Comparison of ENCODE assay signal across 8 mouse cellular contexts in the genomic region with DNA sequence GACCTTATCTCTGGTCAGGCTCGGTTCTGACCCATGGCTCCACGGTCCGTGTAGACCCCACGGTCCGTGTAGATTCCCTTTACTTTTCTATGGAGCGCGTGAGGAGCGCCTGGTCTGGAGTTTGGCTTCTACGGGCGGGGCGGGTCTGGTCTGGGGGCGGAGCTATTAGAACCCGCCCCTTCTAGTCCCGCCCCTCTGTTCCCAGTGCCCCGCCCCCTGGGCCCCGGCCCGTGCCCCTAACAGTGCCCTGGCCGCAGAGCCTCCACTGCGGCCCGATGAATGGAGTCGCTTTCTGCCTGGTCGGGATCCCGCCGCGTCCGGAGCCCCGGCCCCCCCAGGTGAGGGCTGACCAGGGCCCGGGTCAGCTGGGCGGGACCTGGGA. TPM values are rescaled to one million over a fixed set of nuclear protein-coding genes. Genes with fewer than 3 reads are reported as not detected.
A peak's percentile ranks its signal among the peaks of the same experiment; 100 is the strongest.
DNase-seq lines count a peak whose midpoint lies in the region; ATAC-seq and TF ChIP-seq lines count a peak whose summit lies in the region.

A gene (plus strand): TSS at position 204 of the 382 bp plus-strand sequence.

- intact Hi-C loops in gastrocnemius, postnatal 14 days (cut with DNase I; ENCODE audit: low total_unique reads) = no loop called here

- peak within 1 kb of the TSS; percentile 56 for H3K9ac ChIP-seq in hindbrain, postnatal 0 days (replicated peaks; ENCODE audit: low read length)
- peak within 1 kb of the TSS; percentile 87 for H3K9ac ChIP-seq in limb, embryonic 15.5 days
- peak within 1 kb of the TSS; percentile 53 for H3K9ac ChIP-seq in midbrain, embryonic 16.5 days (ENCODE audit: low read depth, low read length)

- H3K4me3 ChIP-seq in hindbrain, postnatal 0 days (ENCODE audit: low read length) = peak within 1 kb of the TSS; percentile 43
- peak within 1 kb of the TSS; percentile 87 for H3K4me3 ChIP-seq in limb, embryonic 15.5 days
- H3K4me3 ChIP-seq in midbrain, embryonic 16.5 days (ENCODE audit: low read depth, low read length) = peak within 1 kb of the TSS; percentile 37

- ATAC-seq in hindbrain, postnatal 0 days = peak; percentile 74
- ATAC-seq in limb, embryonic 15.5 days (ENCODE audit: insufficient number of reproducible peaks, low FRiP score, low TSS enrichment, low read depth) = peak; percentile 79
- ATAC-seq in midbrain, embryonic 16.5 days = peak; percentile 44; the same call in 1 of the 2 replicates

- H3K4me2 ChIP-seq in hindbrain, postnatal 0 days (ENCODE audit: low read depth, low read length) = peak within 1 kb of the TSS; percentile 66
- peak within 1 kb of the TSS; percentile 85 for H3K4me2 ChIP-seq in limb, embryonic 15.5 days
- peak within 1 kb of the TSS; percentile 52 for H3K4me2 ChIP-seq in midbrain, embryonic 16.5 days (ENCODE audit: low read length)

- no peaks in the 10 kb centered on the region for H3K9me3 ChIP-seq in hindbrain, postnatal 0 days (ENCODE audit: low read length)
- H3K9me3 ChIP-seq in limb, embryonic 15.5 days = no peaks in the 10 kb centered on the region
- no peaks in the 10 kb centered on the region for H3K9me3 ChIP-seq in midbrain, embryonic 16.5 days (replicated peaks; ENCODE audit: control insufficient read depth, low read length, poor library complexity, severe bottlenecking)

- no peak for TF ChIP-seq POLR2A in brain, embryonic 14.5 days (IDR thresholded peaks at IDR 0.05; ENCODE audit: borderline replicate concordance, extremely low read depth, insufficient read depth, insufficient read length, poor library complexity, severe bottlenecking)

- peak within 1 kb of the TSS; percentile 66; the same call in 1 of the 2 replicates for H3K27ac ChIP-seq in hindbrain, postnatal 0 days
- peak within 1 kb of the TSS; percentile 93 for H3K27ac ChIP-seq in limb, embryonic 15.5 days
- H3K27ac ChIP-seq in midbrain, embryonic 16.5 days (ENCODE audit: low read length) = peak within 1 kb of the TSS; percentile 22; the same call in 1 of the 2 replicates

- DNase-seq in layer of hippocampus, adult 8-10 months (ENCODE audit: low spot score in 2 of 2) = no peak
- no peak for DNase-seq in layer of hippocampus, adult 9-11 months
- peak; percentile 63 for DNase-seq in brain, embryonic 14.5 days (ENCODE audit: low read depth)
- peak; percentile 81 for DNase-seq in gastrocnemius, postnatal 14 days
- peak; percentile 56 for DNase-seq in hindbrain, postnatal 0 days (ENCODE audit: low spot score)
- peak; percentile 64 to 81 for DNase-seq in urinary bladder, postnatal 4 days (ENCODE audit: low spot score in 2 of 2)

- no peaks in the 10 kb centered on the region for H3K27me3 ChIP-seq in hindbrain, postnatal 0 days (ENCODE audit: insufficient read depth, low read length)
- H3K27me3 ChIP-seq in limb, embryonic 15.5 days = no peaks in the 10 kb centered on the region
- peaks cover 2% of the 10 kb centered on the region; the same call in 1 of the 2 replicates for H3K27me3 ChIP-seq in midbrain, embryonic 16.5 days (ENCODE audit: control insufficient read depth, insufficient read depth, low read depth, low read length)

- no peaks in the 10 kb centered on the region for H3K4me1 ChIP-seq in hindbrain, postnatal 0 days (ENCODE audit: insufficient read depth, low read length)
- H3K4me1 ChIP-seq in limb, embryonic 15.5 days = peaks cover 52% of the 10 kb centered on the region
- H3K4me1 ChIP-seq in midbrain, embryonic 16.5 days (ENCODE audit: control insufficient read depth, insufficient read depth, low read length) = peaks cover 8% of the 10 kb centered on the region

- no peaks in the 10 kb centered on the region for H3K36me3 ChIP-seq in hindbrain, postnatal 0 days (ENCODE audit: insufficient read depth, low read length)
- H3K36me3 ChIP-seq in limb, embryonic 15.5 days = no peaks in the 10 kb centered on the region
- H3K36me3 ChIP-seq in midbrain, embryonic 16.5 days (ENCODE audit: control insufficient read depth, insufficient read depth, low read length) = no peaks in the 10 kb centered on the region

- WGBS in hindbrain, postnatal 0 days = 3% methylated on average over 29 of the region's 29 CpGs
- 1% methylated on average over 29 of the region's 29 CpGs for WGBS in limb, embryonic 15.5 days
- 1% methylated on average over 29 of the region's 29 CpGs for WGBS in midbrain, embryonic 16.5 days

- no peak for TF ChIP-seq CTCF in brain, embryonic 14.5 days (IDR thresholded peaks at IDR 0.05; ENCODE audit: borderline replicate concordance, extremely low read depth, insufficient read depth, insufficient read length)
- TF ChIP-seq CTCF in hindbrain, postnatal 0 days (IDR thresholded peaks at IDR 0.05; ENCODE audit: low read depth) = no peak

RNA-seq across cellular contexts. Expression of the gene that starts here (rescaled TPM):
- 10 to 100 TPM; 75.7 to 83.2 (median 78.4) TPM for total RNA-seq in layer of hippocampus, adult 8-10 months (2022)
- 25.3 and 35.8 TPM in 2 replicates for polyA plus RNA-seq in brain, embryonic 14.5 days (2012; rRNA removed)
- total RNA-seq in gastrocnemius, postnatal 14 days (2021) = 10 to 100 TPM; 10.5 to 12.2 TPM
- 75.2 and 86.8 TPM in 2 replicates for total RNA-seq in hindbrain, postnatal 0 days (2014; rRNA removed)
- polyA plus RNA-seq in hindbrain, postnatal 0 days (2015; fragmentation: Nextera tagmentation; extraction: Ambion mirVana) = 7.3 and 7.7 TPM in 2 replicates
- polyA plus RNA-seq in limb, embryonic 15.5 days (2015; fragmentation: Nextera tagmentation; extraction: Ambion mirVana) = 7.8 and 8.4 TPM in 2 replicates
- polyA plus RNA-seq in midbrain, embryonic 16.5 days (2015; fragmentation: Nextera tagmentation; extraction: Ambion mirVana) = 8.6 and 9.6 TPM in 2 replicates

Comparison
In these comparisons a context has a peak if more than half of its experiments do, and no peak if none do; other contexts are left out.
1. DNase-seq: peak in brain, embryonic 14.5 days (single experiment), gastrocnemius, postnatal 14 days (single experiment), hindbrain, postnatal 0 days (single experiment) and urinary bladder, postnatal 4 days (2 of 2); none in layer of hippocampus, adult 8-10 months (0 of 2) and layer of hippocampus, adult 9-11 months (single experiment).
2. H3K27ac ChIP-seq: peak in every context shown above with its lines; median percentile 93 in limb, embryonic 15.5 days; 66 in hindbrain, postnatal 0 days; 22 in midbrain, embryonic 16.5 days.
3. H3K4me3 ChIP-seq: peak in every context shown above with its lines; median percentile 87 in limb, embryonic 15.5 days; 43 in hindbrain, postnatal 0 days; 37 in midbrain, embryonic 16.5 days.
4. Peak in every context shown above with its lines, with median percentiles within 50 percentile points of each other: ATAC-seq, H3K4me2 ChIP-seq and H3K9ac ChIP-seq.